Mouse (Mus musculus) mesoderm, embryonic 11.5 days (tissue): ENCODE measurements around the gene Pqlc3.

Experiments
- DNase-seq: peaks from one replicate; pipeline ENCODE4 v3.0.0-alpha.2; 2012; ENCODE audit warnings: low read depth, low spot score

Pqlc3 gene

GRCm38 (mm10) chr12:17009466-17009865, 9.3 kb upstream of the Pqlc3 start:
- DNase-seq, result no peak

- DNase-seq, result no peak
These were observed 1.0 kb upstream of the Pqlc3 start for GRCm38 (mm10) chr12:17001211-17001610.

GRCm38 (mm10) chr12:17000628-17001027, 420 bp upstream of the Pqlc3 start:
- DNase-seq, result no peak

GRCm38 (mm10) chr12:16999146-16999545, 1.1 kb downstream of the Pqlc3 start:
- DNase-seq, result no peak

- no peak for DNase-seq
These were observed 3.2 kb downstream of the Pqlc3 start for GRCm38 (mm10) chr12:16996886-16997462.

GRCm38 (mm10) chr12:16996281-16996680, 3.9 kb downstream of the Pqlc3 start:
- DNase-seq, result no peak

- DNase-seq, result no peak
These were observed 5.9 kb downstream of the Pqlc3 start for GRCm38 (mm10) chr12:16994291-16994690.

- no peak for DNase-seq
These were observed 7.9 kb downstream of the Pqlc3 start for GRCm38 (mm10) chr12:16992355-16992754.

GRCm38 (mm10) chr12:16991376-16991775, 8.8 kb downstream of the Pqlc3 start:
- no peak for DNase-seq

- no peak for DNase-seq
These were observed 14.4 kb downstream of the Pqlc3 start for GRCm38 (mm10) chr12:16985778-16986177.

- DNase-seq, result no peak
These were observed 23.1 kb downstream of the Pqlc3 start for GRCm38 (mm10) chr12:16977120-16977519.

GRCm38 (mm10) chr12:16966811-16967210, 33.4 kb downstream of the Pqlc3 start:
- no peak for DNase-seq

- DNase-seq, result no peak
These were observed 36.9 kb downstream of the Pqlc3 start for GRCm38 (mm10) chr12:16963354-16963753.

- DNase-seq, result peak; percentile 34
These were observed 41.4 kb downstream of the Pqlc3 start for GRCm38 (mm10) chr12:16958851-16959250.

GRCm38 (mm10) chr12:16948239-16948638, 52.0 kb downstream of the Pqlc3 start:
- no peak for DNase-seq

- DNase-seq, result no peak
These were observed 58.2 kb downstream of the Pqlc3 start for GRCm38 (mm10) chr12:16941976-16942375.
